Mouse (Mus musculus) bone marrow macrophage, adult 2 months (primary cell): ENCODE data around the gene Fut11.

ENCODE experiments used
- CTCF ChIP-seq: IDR thresholded peaks from 2 replicates; pipeline ENCODE4 v1.5.1; 2012; ENCODE audit warnings: low read depth, mild to moderate bottlenecking, low read length, moderate library complexity
- POLR2A ChIP-seq: IDR thresholded peaks from 2 replicates; pipeline ENCODE4 v1.6.1; 2012; ENCODE audit warnings: mild to moderate bottlenecking, low read depth, low read length, borderline replicate concordance

GRCm38 (mm10) chr14:20719767-20720166 lies 25.0 kb downstream of the Fut11 start:
- TF ChIP-seq CTCF, result no peak
- TF ChIP-seq POLR2A, result no peak
